Mouse (Mus musculus) Patski (cell line): ENCODE measurements around the gene Spred1. TPM values are rescaled to one million over a fixed set of nuclear protein-coding genes. Genes with fewer than 3 reads are reported as not detected.

Experiments
- ATAC-seq: fragments of 100-300 bp; one replicate; pipeline ENCODE4 v1.8.0; 2021
- CTCF ChIA-PET: fragments of 350-600 bp; sonication (Branson Sonifier 250); formaldehyde crosslinking; loops from one replicate; lab custom pipeline; 2022; ENCODE audit warnings: inconsistent platforms; lab: Charles Lee
- POLR2A ChIA-PET: fragments of 350-600 bp; sonication (Branson Sonifier 250); formaldehyde crosslinking; loops from one replicate; lab custom pipeline; 2022; ENCODE audit warnings: antibody characterized with exemption, inconsistent platforms; lab: Charles Lee
- DNase-seq: peaks from one replicate; pipeline ENCODE4 v3.0.0-alpha.2; 2011; ENCODE audit warnings: low read depth, low spot score
- H3K27me3 ChIP-seq: fragments of 371-371 bp; one replicate; pipeline ENCODE4 v1.5.1; 2021
- CTCF ChIP-seq: fragments of 100-300 bp; IDR thresholded peaks from one replicate; pipeline ENCODE4 v1.5.1; 2021
- in situ Hi-C: fragments of 300-500 bp; cut with MboI; formaldehyde crosslinking; loops from 3 replicates; pipeline ENCODE4 v1.11.1; 2018; ENCODE audit warnings: low pct_unique_long_range_greater_than_20kb, mixed read lengths
- polyA plus RNA-seq: library from polyadenylated mRNA; unstranded; gene quantifications from one replicate; pipeline ENCODE4 v1.2.3, GENCODE M21; 2021

The Spred1 gene
- polyA plus RNA-seq, 1 experiment from 2014 or later: 43.9 TPM

- ChIA-PET POLR2A (no interaction called here), CTCF (no interaction called here)
- ATAC-seq (no peak), DNase-seq (no peak)
- no peaks in the 10 kb centered on the region for H3K27me3 ChIP-seq
- in situ Hi-C loops: no loop called here
- TF ChIP-seq CTCF: peak; percentile 55
Observed at GRCm38 (mm10) chr2:117172981-117173380, 51.8 kb downstream of the Spred1 start.

DNA sequence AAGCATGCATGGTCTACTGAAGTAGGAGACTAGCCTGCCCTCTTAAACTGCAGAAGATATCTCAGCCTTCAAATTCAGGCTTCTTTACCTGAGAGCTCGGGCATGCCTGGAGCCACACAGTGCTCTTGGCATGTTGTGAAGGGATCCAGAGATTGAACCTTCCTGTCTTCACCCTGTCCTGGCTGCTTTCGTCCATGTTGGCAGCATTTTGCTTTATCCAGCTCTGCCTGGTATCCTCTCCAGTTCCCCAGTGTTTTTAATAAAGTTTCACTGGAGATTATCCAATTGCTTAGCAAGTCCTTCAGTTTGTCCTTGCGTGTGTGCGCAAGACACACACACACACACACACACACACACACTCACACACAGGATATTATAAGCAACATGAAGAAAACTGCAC lies 54.9 kb downstream of the Spred1 start:
- no peaks in the 10 kb centered on the region for H3K27me3 ChIP-seq
- TF ChIP-seq CTCF: no peak
- in situ Hi-C loops: loop anchor here (5.0 kb wide), 1 partner anchor 54 kb away; the partner anchor contains the start of gene Spred1
- ATAC-seq (no peak), DNase-seq (no peak)
- ChIA-PET POLR2A (interaction anchor here (0.7 to 2.2 kb wide), 3 partner anchors 50 to 203 kb away, joined by 3 to 14 read pairs (median 3); partner anchors contain the start of gene Spred1), CTCF (interaction anchor here (0.8 to 1.3 kb wide), 5 partner anchors 50 to 282 kb away, joined by 3 to 5 read pairs (median 3); no protein-coding TSS in a partner anchor)

GRCm38 (mm10) chr2:117176937-117177336 lies 55.8 kb downstream of the Spred1 start:
- H3K27me3 ChIP-seq: no peaks in the 10 kb centered on the region
- CTCF ChIA-PET: interaction anchor here (1.0 to 1.3 kb wide), 3 partner anchors 51 to 276 kb away, joined by 3 to 5 read pairs (median 4); no protein-coding TSS in a partner anchor
- TF ChIP-seq CTCF: no peak
- in situ Hi-C loops: loop anchor here (5.0 kb wide), 1 partner anchor 55 kb away; the partner anchor contains the start of gene Spred1
- ATAC-seq (no peak), DNase-seq (no peak)
- POLR2A ChIA-PET: interaction anchor here (0.8 to 2.2 kb wide), 3 partner anchors 51 to 56 kb away, joined by 3 to 14 read pairs (median 3); partner anchors contain the start of gene Spred1

GRCm38 (mm10) chr2:117180250-117180885 lies 59.2 kb downstream of the Spred1 start:
- ATAC-seq (no peak), DNase-seq (peak; percentile 31)
- ChIA-PET POLR2A (interaction anchor here (1.2 to 1.9 kb wide), 2 partner anchors 57 to 60 kb away, joined by 3 to 6 read pairs; no protein-coding TSS in a partner anchor), CTCF (interaction anchor here (0.7 to 1.9 kb wide), 12 partner anchors 9 to 280 kb away, joined by 3 to 7 read pairs (median 3); no protein-coding TSS in a partner anchor)
- no peaks in the 10 kb centered on the region for H3K27me3 ChIP-seq
- in situ Hi-C loops: loop anchor here (5.0 kb wide), 2 partner anchors 47 to 283 kb away; no protein-coding TSS in a partner anchor
- TF ChIP-seq CTCF: peak; percentile 91

DNA sequence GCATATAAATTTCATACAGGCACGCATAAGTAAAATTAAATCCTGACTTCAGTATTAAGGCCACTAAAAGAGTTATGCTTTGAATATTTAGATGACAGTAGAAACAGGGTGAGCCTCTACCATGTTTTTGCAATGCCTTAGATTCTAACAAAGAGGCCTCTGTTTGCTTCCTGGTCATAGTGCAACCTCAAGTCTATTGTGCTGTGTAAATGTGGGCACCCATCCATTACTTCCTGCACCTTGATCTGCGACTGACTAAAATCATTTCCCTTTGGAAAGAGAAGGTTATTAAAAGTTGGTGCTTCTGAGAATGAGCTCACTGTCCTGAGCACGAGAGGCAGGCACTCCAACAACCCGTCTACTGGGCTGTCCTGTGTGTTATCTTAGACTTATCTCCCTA lies 64.4 kb downstream of the Spred1 start:
- ChIA-PET POLR2A (interaction anchor here (0.8 kb wide), 1 partner anchor 269 kb away, joined by 3 read pairs; no protein-coding TSS in a partner anchor), CTCF (interaction anchor here (1.1 kb wide), 1 partner anchor 285 kb away, joined by 3 read pairs; no protein-coding TSS in a partner anchor)
- ATAC-seq (no peak), DNase-seq (no peak)
- H3K27me3 ChIP-seq: no peaks in the 10 kb centered on the region
- TF ChIP-seq CTCF: no peak
- in situ Hi-C loops: no loop called here

- no peak for DNase-seq
- no peak for TF ChIP-seq CTCF
- POLR2A ChIA-PET: interaction anchor here (0.5 to 1.1 kb wide), 3 partner anchors 11 to 317 kb away, joined by 3 to 6 read pairs (median 3); no protein-coding TSS in a partner anchor
- no peak for ATAC-seq
- in situ Hi-C loops: no loop called here
- CTCF ChIA-PET: no interaction called here
- no peaks in the 10 kb centered on the region for H3K27me3 ChIP-seq
Observed at GRCm38 (mm10) chr2:117190915-117191314, 69.7 kb downstream of the Spred1 start.

- ATAC-seq: no peak
- ChIA-PET CTCF (interaction anchor here (1.0 to 2.3 kb wide), 2 partner anchors 24 to 300 kb away, joined by 3 to 7 read pairs; no protein-coding TSS in a partner anchor), POLR2A (no interaction called here)
- H3K27me3 ChIP-seq: no peaks in the 10 kb centered on the region
- DNase-seq: no peak
- in situ Hi-C loops: no loop called here
- no peak for TF ChIP-seq CTCF
Observed at GRCm38 (mm10) chr2:117194309-117194708, 73.1 kb downstream of the Spred1 start.

DNA sequence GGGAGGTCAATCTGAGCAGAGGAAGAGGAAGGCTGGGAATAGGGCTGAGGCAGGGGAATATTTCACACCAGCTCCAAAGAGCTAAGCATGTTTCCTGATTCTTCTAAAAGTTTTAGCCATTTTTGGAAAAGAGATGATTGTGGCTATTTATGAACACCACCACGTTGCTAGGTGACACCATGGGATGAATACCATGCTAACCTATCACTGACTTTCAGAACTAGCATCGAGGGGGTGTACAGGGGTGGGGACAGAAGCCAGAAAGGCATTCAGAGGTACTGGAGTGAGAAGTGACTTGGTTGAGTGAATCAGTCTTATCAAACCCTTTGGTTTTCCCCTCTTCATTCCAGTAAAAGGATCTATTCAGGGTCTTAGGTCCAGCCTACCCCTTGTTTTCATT lies 74.0 kb downstream of the Spred1 start:
- no peaks in the 10 kb centered on the region for H3K27me3 ChIP-seq
- no peak for DNase-seq
- no peak for TF ChIP-seq CTCF
- CTCF ChIA-PET: interaction anchor here (1.0 to 2.3 kb wide), 2 partner anchors 23 to 301 kb away, joined by 3 to 7 read pairs; no protein-coding TSS in a partner anchor
- ATAC-seq: no peak
- in situ Hi-C loops: no loop called here
- POLR2A ChIA-PET: interaction anchor here (0.6 kb wide), 1 partner anchor 102 kb away, joined by 4 read pairs; no protein-coding TSS in a partner anchor

DNA sequence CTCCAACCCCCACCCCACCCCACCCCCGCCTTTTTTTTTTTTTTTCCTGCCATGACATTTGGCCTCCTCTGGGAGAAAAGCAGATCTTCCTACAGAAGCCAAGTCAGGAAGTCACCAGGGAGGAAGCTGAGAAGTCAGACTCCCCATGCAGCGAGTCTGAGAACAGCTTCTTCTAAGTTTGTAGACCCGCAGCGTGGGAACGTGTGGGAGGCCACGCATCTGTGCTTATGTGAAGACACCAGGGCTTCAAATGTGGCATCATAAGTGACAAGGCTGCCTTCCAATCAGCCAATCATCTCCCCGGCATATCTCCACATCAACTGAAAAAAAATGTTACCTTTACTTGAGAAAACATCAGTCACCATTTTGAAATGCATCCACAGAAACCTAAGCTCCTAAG lies 74.4 kb downstream of the Spred1 start:
- DNase-seq (no peak), ATAC-seq (no peak)
- no peak for TF ChIP-seq CTCF
- ChIA-PET CTCF (interaction anchor here (2.3 kb wide), 1 partner anchor 301 kb away, joined by 7 read pairs; no protein-coding TSS in a partner anchor), POLR2A (interaction anchor here (0.6 kb wide), 1 partner anchor 102 kb away, joined by 4 read pairs; no protein-coding TSS in a partner anchor)
- no peaks in the 10 kb centered on the region for H3K27me3 ChIP-seq
- in situ Hi-C loops: no loop called here

DNA sequence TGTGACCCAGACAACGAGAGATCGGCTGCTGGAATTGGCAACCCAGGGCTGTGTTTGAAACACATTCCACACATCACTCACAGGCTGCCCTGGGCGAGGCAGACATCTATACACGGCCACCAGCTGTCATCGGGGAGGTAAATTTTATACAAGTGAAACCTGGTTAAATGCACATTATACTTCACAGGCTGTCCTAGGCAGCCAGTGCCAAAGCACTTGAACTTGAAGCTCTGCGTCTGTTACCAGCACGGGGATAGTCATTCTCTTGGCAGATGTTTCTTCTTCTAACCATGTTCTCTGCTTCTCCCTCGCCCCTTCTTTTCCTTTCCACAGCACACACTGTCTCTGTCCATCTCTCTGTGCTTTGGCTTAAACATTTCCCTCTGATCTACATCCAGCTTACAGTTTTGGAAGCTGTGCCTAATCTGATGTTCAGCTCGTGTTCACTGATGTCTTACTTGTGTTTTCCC lies 79.7 kb downstream of the Spred1 start:
- POLR2A ChIA-PET: interaction anchor here (1.2 kb wide), 1 partner anchor 10 kb away, joined by 3 read pairs; no protein-coding TSS in a partner anchor
- CTCF ChIA-PET: interaction anchor here (1.1 to 2.7 kb wide), 2 partner anchors 10 to 59 kb away, joined by 3 to 9 read pairs; no protein-coding TSS in a partner anchor
- H3K27me3 ChIP-seq: no peaks in the 10 kb centered on the region
- DNase-seq: no peak
- no peak for ATAC-seq
- no peak for TF ChIP-seq CTCF
- in situ Hi-C loops: no loop called here
